Mouse (Mus musculus) common myeloid progenitor, adult 5-6 weeks (primary cell): ENCODE data around the gene Bora. TPM values are rescaled to one million over a fixed set of nuclear protein-coding genes. Genes with fewer than 3 reads are reported as not detected.
"Not testable (repeated sequence)": the region's sequence is repeated elsewhere in the genome, so short reads cannot be mapped to it uniquely, and the experiment has no call there.

Experiments used
- ATAC-seq: replicated peaks from 2 replicates; pipeline ENCODE4 v1.8.0; 2016; ENCODE audit warnings: low read depth, mild to moderate bottlenecking, moderate TSS enrichment, inconsistent platforms; ENCODE audit not compliant: poor library complexity, severe bottlenecking
- total RNA-seq: library from RNA; stranded (forward); fragments of 200-1000, 187-1606 nt; gene quantifications from 2 replicates; pipeline ENCODE4 v1.2.3, GENCODE M21; 2017

Bora gene
- total RNA-seq: 54.0 and 62.4 TPM in 2 replicates

- ATAC-seq: peak; percentile 78
Observed at GRCm38 (mm10) chr14:99046031-99046781, at the start of gene Bora, which contains the start of gene Mzt1. TSS of gene Bora (plus strand) at chr14:99046222. TSS of gene Mzt1 (minus strand) at chr14:99046134.

- peak; percentile 78 for ATAC-seq
Observed at GRCm38 (mm10) chr14:99010224-99010919, 35.6 kb upstream of the Bora start.

- ATAC-seq: 0 out of 2 replicates have a peak, but pooled peaks have one; percentile 3
Observed at GRCm38 (mm10) chr14:99010920-99011313, 35.1 kb upstream of the Bora start.

GRCm38 (mm10) chr14:99018691-99019090 lies 27.3 kb upstream of the Bora start:
- no peak for ATAC-seq

GRCm38 (mm10) chr14:99019136-99019808 lies 26.8 kb upstream of the Bora start:
- no peak for ATAC-seq

GRCm38 (mm10) chr14:99022346-99023086 lies 23.5 kb upstream of the Bora start:
- ATAC-seq: peak; percentile 63; the same call in 1 of the 2 replicates

- ATAC-seq: no peak
Observed at GRCm38 (mm10) chr14:99029987-99030386, 16.0 kb upstream of the Bora start.

DNA sequence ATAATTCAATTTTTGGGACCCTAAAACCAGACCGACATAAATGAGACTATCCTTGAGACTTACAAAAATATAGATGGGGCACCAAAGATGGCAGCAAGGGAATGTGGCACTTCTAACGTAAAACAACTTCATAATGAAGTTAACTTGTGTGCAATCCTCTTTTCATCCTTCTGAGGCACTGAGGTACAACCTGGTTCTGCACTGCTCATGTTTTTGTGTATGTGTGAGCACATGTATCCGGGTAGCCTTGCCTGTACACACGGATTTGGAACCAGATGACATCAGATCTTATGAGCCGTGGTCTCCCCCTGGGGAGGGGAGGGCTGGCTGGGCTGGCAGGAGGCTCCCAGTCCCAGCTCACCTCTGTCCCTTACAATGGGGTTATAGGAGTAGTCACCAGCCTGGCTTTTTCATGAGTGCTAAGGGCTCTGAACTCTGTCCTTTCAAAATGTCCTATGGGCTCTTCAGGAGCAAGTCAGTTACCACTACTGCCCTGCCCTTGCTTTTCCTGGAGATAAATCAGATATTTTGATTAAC lies 14.6 kb upstream of the Bora start:
- ATAC-seq: no peak

DNA sequence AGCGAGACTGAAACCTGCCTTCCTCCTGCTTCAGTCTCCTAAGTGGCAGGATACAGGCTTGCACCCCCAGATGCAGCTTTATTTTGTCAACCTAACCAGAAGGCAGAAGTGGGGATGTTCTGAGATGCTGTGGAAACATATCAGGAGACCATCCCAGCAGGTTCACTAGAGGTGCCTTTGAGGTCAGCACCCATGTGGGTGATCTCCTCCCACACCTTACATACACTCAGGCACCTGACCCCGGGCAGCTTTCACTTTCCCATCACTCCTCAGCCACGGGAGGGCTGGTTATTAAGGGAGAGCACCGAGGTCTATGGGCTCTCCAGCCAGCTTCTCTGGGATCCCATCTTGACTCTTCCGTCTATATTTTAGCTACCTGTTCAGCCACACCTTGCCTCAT lies 13.4 kb upstream of the Bora start:
- ATAC-seq: 0 out of 2 replicates have a peak, but pooled peaks have one; percentile 18

DNA sequence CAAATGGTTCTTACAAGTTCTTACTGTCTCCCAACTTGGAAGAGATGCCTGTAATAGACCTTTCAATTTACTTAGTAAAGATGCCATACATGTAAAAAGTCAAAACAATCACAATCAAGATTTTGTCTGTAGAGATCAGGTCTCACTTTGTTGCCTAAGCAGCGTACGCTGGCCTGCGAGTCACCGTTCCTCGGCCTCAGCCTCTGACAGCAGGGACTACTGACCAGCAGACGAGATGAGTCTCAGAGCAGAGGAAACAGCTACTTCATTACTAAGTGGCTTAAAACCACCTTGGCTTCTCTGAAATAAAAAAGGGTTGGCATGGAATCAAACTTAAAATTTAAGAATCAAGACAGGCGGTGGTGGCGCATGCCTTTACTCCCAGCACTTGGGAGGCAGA lies 11.2 kb upstream of the Bora start:
- not testable (repeated sequence) for ATAC-seq

GRCm38 (mm10) chr14:99036039-99036438 lies 10.0 kb upstream of the Bora start:
- ATAC-seq: no peak

- ATAC-seq: peak; percentile 26; the same call in 1 of the 2 replicates
Observed at GRCm38 (mm10) chr14:99037703-99038102, 8.3 kb upstream of the Bora start.

- not testable (repeated sequence) for ATAC-seq
Observed at GRCm38 (mm10) chr14:99039308-99039707, 6.7 kb upstream of the Bora start.

GRCm38 (mm10) chr14:99041416-99041815 lies 4.6 kb upstream of the Bora start:
- ATAC-seq: no peak

GRCm38 (mm10) chr14:99043499-99043898 lies 2.5 kb upstream of the Bora start:
- no peak for ATAC-seq

GRCm38 (mm10) chr14:99044096-99044495 lies 1.9 kb upstream of the Bora start:
- ATAC-seq: no peak

DNA sequence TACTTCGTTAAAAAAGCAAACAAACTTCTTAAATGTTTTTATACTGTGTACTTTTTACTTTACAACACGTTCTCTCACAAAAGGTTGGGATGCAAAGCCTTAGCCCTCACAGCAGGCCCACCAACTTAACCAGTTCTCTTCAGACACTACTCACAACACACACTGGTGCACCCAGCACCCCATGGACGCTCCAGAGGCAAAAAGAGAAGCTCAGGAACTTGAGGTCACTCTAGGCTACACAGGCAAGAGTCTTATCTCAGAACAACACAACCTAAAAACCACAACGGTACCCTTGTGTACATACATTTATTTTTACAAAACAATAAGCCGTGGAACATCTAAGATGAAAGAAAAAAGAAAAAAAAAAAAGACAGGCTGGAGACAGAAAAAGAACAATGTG lies 1.3 kb upstream of the Bora start:
- ATAC-seq: peak; percentile 38

DNA sequence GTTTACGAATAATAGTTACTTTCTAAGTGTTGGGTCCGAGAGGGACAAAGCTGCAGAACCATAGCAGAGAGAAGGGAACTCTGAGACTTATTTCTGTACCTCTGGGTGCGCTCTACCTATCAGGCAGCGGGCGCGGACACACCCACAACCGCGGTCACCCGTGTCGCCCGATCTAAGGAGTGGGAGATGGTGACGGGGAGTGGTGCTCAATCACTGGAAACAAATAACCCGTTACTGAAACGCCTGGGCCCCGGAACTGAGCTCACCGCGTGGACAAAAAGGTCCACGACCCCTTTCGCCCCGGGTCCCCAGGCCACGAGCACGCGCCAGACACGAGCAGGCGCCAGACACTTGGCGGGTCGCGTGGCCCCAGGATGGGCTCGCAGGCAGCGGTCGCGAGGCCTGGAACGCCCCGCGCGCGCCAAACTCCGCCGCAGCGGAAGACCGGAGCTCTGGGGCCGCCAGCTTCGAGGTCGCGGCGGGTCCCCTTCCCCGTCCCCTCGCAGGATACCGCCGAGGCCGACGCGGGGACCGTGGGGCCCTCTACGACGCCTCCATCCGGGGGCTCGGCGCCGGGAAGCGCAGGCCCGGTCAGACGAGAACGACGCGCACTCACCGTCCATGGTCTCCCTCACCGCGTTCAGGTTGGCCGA lies 518 bp upstream of the Bora start:
- peak; percentile 23 for ATAC-seq

DNA sequence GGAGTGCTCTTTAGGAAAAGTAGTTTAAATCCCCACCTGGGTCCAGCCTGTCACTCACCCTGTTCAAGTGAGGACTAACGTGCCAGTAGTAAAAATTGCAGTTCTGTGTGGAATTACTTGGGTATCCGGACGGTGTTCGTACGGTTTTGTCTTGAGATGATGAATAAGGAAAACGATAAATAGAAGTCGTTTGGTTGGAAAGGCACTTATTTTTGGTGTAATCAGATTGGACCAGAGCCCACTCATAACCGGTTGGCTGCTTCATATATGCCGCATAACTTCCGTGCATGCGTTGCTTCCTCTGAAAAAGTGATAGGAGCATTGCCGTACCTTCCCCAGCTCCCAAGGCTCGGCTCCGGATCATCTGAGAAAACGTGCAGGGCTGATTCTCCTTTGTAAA lies 760 bp downstream of the Bora start:
- peak; percentile 35 for ATAC-seq
